Mouse (Mus musculus): ENCODE data around the gene Wipf3. TPM values are rescaled to one million over a fixed set of nuclear protein-coding genes. Genes with fewer than 3 reads are reported as not detected.

The Wipf3 gene
- total RNA-seq, 2 experiments from 2014 or later: 12.5 to 13.7 TPM

GRCm38 (mm10) chr6:54431761-54432160 lies 2.4 kb downstream of the Wipf3 start:
- no peak for DNase-seq (ENCODE audit: low spot score)

DNA sequence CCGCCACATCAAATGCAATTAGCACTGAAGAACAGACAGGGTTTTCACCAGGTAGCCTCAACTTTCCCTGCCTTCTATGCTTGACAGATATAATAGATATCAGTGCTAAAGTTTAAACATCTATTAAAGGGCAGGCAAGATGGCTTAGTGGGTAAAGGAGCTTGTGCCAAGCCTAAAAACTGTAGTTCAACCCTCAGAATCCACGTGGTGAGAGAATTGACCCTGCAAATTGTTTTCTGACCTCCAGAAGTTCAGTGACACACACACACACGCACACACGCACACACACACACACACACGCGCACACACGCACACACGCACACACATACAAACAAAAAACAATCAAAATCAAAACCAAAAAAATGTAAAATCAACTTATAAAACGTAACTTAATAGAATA lies 2.8 kb downstream of the Wipf3 start:
- no peak for DNase-seq (ENCODE audit: low spot score)

- DNase-seq (ENCODE audit: low spot score): no peak
Observed at GRCm38 (mm10) chr6:54432806-54433545, 3.6 kb downstream of the Wipf3 start.

DNA sequence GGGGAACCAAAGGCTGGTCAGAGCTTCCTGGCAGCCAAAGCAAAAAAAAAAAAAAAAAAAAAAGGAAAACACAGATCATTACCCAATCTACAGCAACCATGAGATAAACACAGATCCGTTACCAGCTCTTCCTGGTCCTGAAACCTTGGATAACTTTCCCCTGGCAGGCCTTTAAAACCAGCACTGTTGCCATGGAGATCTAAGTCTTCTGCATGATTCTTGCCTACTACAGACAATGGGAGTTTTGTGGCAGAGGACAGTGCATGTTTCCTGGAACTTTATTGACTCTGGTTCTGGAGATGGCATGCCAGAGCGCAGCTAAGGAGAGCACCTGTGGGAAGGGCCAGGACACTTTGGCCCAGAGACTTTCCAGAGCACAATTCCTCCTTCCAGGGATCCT lies 4.8 kb downstream of the Wipf3 start:
- DNase-seq (ENCODE audit: low spot score): no peak

GRCm38 (mm10) chr6:54435663-54436062 lies 6.3 kb downstream of the Wipf3 start:
- no peak for DNase-seq (ENCODE audit: low spot score)

DNA sequence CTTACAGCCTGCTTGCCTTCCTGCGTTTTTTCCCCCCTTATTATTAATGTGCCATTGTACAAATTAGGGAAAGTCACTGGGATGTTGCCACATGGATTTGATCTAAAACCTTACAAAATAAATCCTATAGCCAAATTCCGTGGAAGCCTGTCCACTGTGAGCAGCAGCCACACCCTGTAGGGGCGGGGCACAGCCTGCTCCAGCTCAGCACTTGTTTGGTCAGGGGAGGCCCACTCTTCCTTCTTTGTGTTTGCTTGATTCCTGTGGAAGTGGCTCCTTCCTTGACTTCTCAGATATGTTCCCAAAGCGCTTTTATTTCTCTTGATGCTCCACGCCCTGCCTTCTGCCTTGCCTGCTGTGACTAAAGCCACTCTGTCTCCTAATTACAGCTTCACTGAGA lies 6.9 kb downstream of the Wipf3 start:
- no peak for DNase-seq (ENCODE audit: low spot score)

- DNase-seq (ENCODE audit: low spot score): no peak
Observed at GRCm38 (mm10) chr6:54438510-54438909, 9.1 kb downstream of the Wipf3 start.

GRCm38 (mm10) chr6:54440658-54441057 lies 11.3 kb downstream of the Wipf3 start:
- no peak for DNase-seq (ENCODE audit: low spot score)

- DNase-seq (ENCODE audit: low spot score): no peak
Observed at GRCm38 (mm10) chr6:54443657-54444056, 14.3 kb downstream of the Wipf3 start.

GRCm38 (mm10) chr6:54444086-54444485 lies 14.7 kb downstream of the Wipf3 start:
- no peak for DNase-seq (ENCODE audit: low spot score)

DNA sequence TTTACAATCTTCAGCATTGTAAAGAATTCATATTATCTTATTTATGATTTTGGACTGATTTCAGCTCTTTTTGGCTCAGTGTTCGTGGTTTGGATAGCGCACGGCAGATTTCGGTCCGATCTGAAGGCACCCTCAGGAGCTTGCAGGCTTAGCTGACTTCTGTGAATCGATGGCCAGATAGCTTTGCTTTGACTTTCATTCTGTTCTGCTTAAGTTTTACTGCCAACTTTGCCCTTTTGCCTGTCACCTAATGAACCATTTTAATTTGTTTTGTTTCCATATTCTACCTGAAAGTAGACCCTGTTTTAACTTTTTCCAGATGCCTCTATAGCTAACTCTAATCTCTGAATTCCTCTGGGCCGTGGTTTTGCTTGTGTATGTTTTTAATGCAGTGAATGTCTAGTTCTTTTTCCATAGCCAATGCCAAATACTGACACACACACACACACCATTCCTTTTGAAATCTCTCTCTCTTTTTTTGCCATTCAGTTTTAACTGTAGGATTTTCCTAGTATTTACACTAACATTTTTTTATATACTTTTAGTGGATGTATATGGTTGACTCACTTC lies 15.9 kb downstream of the Wipf3 start:
- DNase-seq (ENCODE audit: low spot score): no peak

DNA sequence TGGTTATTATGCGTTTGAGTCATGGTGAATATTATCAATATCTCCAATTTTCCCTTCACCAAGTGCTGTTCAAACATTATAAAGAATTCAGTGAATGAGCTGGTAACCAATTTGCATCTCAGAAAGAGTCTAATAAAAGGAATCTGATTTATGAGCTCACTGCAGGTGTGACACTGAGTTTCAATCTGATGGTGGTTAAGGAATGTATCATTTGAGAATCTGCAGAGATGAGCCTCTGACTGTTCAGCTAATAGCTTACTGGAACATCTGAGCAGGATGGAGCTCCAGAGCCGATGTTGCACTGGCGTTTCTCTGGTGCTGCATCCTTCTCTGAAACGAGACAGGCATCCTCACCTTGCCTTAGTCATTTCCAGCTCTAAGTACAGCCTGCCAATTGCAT lies 17.9 kb downstream of the Wipf3 start:
- no peak for DNase-seq (ENCODE audit: low spot score)

DNA sequence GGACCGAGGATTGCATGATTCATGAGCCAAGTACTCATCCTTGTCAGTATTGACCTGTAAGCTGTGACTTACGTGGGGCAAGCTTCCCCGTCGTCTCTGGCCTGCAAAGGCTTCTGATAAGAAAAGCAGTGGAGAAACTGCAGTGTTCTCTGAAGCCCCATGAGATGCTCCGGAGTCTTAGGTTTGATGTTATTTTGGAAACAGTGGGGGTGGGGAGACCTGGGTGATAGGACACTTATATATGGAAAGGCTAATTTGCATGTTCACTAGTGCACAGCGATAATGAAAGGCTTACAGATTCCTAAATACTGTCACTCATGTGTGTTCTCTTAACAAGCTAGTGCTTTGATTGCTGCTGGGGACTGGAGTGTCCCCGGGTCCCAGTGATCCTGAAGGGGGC lies 30.3 kb downstream of the Wipf3 start:
- DNase-seq (ENCODE audit: low spot score): no peak

DNA sequence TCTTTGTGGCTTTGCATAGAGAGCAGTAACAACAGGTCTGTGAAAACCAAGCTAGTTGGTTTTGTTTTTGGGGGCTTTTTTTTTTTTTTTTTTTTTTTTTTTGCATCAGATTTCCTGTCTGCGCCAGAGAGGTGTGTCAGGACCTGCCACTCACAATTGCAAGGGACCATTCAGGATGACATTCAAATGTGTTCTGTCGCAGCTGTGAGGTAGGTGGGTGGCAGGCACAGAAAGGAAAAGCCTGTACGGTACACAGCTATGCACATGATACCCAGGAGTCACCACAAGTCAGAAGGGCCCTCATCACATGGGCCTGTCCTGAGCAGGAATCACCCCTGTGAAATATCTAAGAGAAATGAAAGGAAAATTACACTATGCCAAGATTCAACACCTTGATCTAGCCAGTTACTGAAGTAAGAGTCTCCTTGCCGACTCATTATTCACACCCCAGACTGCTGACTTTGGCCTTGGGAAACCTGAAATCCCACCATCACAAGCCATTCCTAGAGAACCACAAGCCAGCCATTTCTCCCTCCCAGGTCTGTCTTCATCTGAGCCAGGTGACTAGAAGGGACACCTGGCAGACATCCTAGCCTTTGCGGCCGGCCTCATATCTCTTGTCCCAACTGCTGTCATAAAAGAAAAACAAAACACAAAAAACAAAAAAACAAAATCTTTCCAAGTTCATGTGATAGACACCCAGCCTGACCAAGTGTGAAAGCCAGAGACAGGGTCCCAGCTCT lies 30.9 kb downstream of the Wipf3 start:
- DNase-seq (ENCODE audit: low spot score): no peak

- peak; percentile 69 for DNase-seq (ENCODE audit: low spot score)
Observed at GRCm38 (mm10) chr6:54460915-54461671, 31.7 kb downstream of the Wipf3 start.

DNA sequence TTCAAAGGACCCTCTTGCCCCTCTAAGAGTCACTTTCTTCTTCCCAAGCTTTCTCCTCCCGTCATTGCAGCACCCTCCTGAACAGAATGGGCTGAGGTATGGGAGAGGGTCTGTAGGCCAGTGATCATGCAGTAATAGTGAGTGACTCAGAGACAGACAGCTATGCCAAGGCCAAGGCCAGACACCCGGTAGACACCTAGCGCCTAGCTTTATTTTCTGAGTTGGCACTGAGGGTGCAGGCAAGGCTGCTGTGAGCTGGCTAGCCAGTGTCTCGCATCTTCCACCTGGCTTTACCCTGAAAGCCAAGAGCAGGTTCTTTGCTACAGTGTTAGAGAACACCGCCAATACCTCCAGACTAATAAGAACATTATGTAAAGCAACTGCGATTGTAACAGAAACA lies 33.4 kb downstream of the Wipf3 start:
- peak; percentile 29 for DNase-seq (ENCODE audit: low spot score)

DNA sequence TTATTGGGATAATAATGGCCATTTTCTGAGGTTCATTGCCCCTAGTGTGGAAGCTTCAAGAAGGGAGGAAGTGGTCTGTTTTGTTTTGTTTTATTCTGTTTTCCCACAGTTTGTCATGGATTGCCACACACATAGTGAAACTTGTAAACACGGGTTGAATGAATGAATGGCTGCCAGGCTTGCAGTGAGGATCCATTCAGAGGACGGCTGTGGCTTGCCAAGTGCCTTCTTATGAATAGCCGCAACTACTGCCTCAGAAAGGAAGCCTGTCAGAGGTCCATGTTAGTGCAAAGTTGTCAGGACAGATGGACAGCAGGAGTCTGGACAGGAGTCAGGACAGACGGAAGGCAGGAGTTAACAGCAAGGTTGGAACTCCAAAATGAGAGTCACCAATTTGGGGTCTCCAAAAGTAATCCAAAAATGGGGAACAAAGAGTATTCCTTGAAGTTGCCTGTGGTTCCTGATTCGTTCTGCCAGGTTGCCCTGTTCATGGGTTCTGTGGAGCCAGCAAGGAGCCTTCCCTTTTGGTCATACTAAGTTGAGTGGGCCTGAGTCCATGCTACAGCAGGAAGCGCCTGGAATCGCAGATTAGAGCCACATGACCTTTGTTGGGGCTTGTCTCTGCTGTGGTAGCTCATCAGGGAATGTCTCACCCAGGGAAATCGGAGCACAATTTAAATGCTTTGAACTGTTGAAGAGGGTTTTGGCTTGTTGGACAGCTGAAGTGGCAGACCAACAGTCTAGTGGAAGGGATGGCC lies 34.5 kb downstream of the Wipf3 start:
- DNase-seq (ENCODE audit: low spot score): peak; percentile 24

DNA sequence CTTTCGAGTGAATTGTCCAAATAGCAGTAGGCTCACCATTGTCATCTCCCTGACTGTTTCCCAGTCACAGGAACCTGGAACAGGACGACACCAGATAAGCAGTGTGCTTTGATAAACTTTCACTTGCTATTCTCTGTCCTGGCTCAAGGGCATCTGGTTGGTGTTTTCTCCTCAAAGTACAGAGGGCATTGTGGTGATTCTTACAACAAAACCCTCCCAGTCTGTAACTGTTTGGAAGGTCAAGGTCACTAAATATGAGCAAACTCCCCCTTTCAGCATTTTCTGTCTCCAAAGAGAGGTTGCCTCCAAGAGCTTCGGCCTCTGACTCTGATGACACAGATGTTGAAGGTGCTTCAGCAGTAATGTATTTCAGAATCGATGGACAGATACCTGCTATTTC lies 35.5 kb downstream of the Wipf3 start:
- DNase-seq (ENCODE audit: low spot score): no peak

GRCm38 (mm10) chr6:54467371-54467770 lies 38.0 kb downstream of the Wipf3 start:
- peak; percentile 30 for DNase-seq (ENCODE audit: low spot score)

DNA sequence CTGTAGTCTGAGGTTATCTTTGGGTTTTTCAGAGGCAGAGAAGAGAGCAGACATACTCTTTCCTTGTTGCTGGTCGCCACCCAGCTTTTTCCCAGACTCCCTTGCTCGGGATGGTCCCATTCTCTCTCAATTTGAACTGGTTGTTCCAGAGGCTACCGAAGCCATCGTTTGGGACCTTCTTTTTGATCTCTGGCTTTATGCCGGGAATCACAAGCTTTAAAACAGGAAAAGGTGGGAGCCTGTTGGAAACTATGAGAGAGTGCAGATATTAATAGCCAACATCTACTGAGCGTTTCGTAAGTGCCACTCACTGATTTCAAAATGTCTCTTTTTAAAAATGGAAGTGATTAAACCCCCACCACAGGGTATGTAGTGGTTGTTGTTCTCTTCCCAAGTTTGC lies 42.5 kb downstream of the Wipf3 start:
- DNase-seq (ENCODE audit: low spot score): peak; percentile 35
